Mouse (Mus musculus) heart, postnatal 0 days (tissue): ENCODE data around the gene Tmbim6. TPM values are rescaled to one million over a fixed set of nuclear protein-coding genes. Genes with fewer than 3 reads are reported as not detected.

Experiments used
- ATAC-seq: fragments of 200-750 bp; cut with Nextera tagmentation; 2 replicates; pipeline ENCODE4 v1.8.0; 2017; ENCODE audit warnings: low read depth, moderate number of reproducible peaks, moderate library complexity; ENCODE audit not compliant: insufficient read depth
- DNase-seq: peaks from one replicate; pipeline ENCODE4 v3.0.0-alpha.2; 2016; ENCODE audit warnings: low spot score
- H3K27ac ChIP-seq: fragments of 300-500 bp; sonication (generic); 2 replicates; pipeline ENCODE4 v1.5.1; 2014; ENCODE audit warnings: low read depth, mild to moderate bottlenecking
- H3K27me3 ChIP-seq: fragments of 300-500 bp; sonication (generic); 2 replicates; pipeline ENCODE4 v1.6.1; 2014; ENCODE audit warnings: low read length, mixed read lengths; ENCODE audit not compliant: control insufficient read depth, insufficient read depth
- H3K36me3 ChIP-seq: fragments of 300-500 bp; sonication (generic); replicated peaks from 2 replicates; pipeline ENCODE4 v1.6.1; 2014; ENCODE audit warnings: low read length, mixed read lengths; ENCODE audit not compliant: control insufficient read depth, insufficient read depth
- H3K4me1 ChIP-seq: fragments of 300-500 bp; sonication (generic); 2 replicates; pipeline ENCODE4 v1.6.1; 2014; ENCODE audit warnings: antibody characterized with exemption; ENCODE audit not compliant: control insufficient read depth, insufficient read depth
- H3K4me2 ChIP-seq: fragments of 300-500 bp; sonication (generic); 2 replicates; pipeline ENCODE4 v1.6.1; 2014; ENCODE audit warnings: low read depth, mild to moderate bottlenecking, low read length, moderate library complexity
- H3K4me3 ChIP-seq: fragments of 300-500 bp; sonication (generic); 2 replicates; pipeline ENCODE4 v1.5.1; 2014; ENCODE audit warnings: low read depth, low read length
- H3K9ac ChIP-seq: fragments of 300-500 bp; sonication (generic); replicated peaks from 2 replicates; pipeline ENCODE4 v1.6.1; 2014; ENCODE audit warnings: low read depth, low read length, mixed read lengths
- H3K9me3 ChIP-seq: fragments of 300-500 bp; sonication (generic); replicated peaks from 2 replicates; pipeline ENCODE4 v1.6.1; 2016; ENCODE audit warnings: low read length; ENCODE audit not compliant: control insufficient read depth
- CTCF ChIP-seq: IDR thresholded peaks from 2 replicates; pipeline ENCODE4 v1.5.1; 2016; ENCODE audit warnings: antibody characterized with exemption, control low read depth, low read depth
- EP300 ChIP-seq: IDR thresholded peaks from 2 replicates; pipeline ENCODE4 v1.6.1; 2016; ENCODE audit warnings: antibody characterized with exemption, low read depth
- WGBS: fragments of 180-500 bp; shearing (Covaris S2); extraction: QIAGEN DNeasy Blood & Tissue Kit; methylation state at CpG from one replicate; pipeline ENCODE4 v1.1.7; 2014; 5-methylcytosine and 5-hydroxymethylcytosine counted together
- polyA plus RNA-seq: library from polyadenylated mRNA; unstranded; fragments of >200 nt; fragmentation: Nextera tagmentation; extraction: Ambion mirVana; gene quantifications from 2 replicates; pipeline ENCODE4 v1.2.1, GENCODE M21; 2015
- total RNA-seq: library from RNA; depleted of rRNA; stranded (reverse); fragments of >200 nt; gene quantifications from 2 replicates; pipeline ENCODE4 v1.2.3, GENCODE M21; 2014; ENCODE audit warnings: low replicate concordance

The Tmbim6 gene
- total and polyA plus RNA-seq, 2 experiments from 2014 or later = 188 to 190 TPM

DNA sequence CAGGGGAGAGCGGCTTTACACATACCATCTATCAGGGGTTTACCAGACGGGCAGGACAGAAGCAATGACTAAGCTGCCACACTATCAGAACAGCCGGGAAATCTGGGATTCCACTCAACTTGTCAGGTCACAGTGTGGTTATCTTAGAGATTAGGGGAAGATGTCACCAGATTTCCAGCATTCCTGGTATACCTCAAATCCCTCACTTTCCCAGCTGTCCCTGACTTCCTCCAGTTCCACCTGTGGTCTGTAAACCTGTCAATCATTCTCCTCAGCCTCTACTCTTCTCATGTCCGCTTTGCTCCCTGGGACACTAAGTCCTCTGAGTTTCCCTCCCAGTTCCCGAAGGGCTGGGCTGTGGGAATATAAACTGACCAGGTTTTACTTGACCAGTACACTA is 40.4 kb upstream of the Tmbim6 start:
- H3K4me1 ChIP-seq = peaks cover 21% of the 10 kb centered on the region
- no peak overlapping the region for H3K27ac ChIP-seq
- H3K4me3 ChIP-seq = no peak overlapping the region
- H3K36me3 ChIP-seq = no peaks in the 10 kb centered on the region
- WGBS = 40% methylated on average over 5 of the region's 5 CpGs
- TF ChIP-seq EP300 = no peak
- no peak for TF ChIP-seq CTCF
- DNase-seq (no peak), ATAC-seq (no peak)
- no peak overlapping the region for H3K4me2 ChIP-seq
- H3K27me3 ChIP-seq = no peaks in the 10 kb centered on the region
- H3K9ac ChIP-seq = no peak overlapping the region
- H3K9me3 ChIP-seq = no peaks in the 10 kb centered on the region

DNA sequence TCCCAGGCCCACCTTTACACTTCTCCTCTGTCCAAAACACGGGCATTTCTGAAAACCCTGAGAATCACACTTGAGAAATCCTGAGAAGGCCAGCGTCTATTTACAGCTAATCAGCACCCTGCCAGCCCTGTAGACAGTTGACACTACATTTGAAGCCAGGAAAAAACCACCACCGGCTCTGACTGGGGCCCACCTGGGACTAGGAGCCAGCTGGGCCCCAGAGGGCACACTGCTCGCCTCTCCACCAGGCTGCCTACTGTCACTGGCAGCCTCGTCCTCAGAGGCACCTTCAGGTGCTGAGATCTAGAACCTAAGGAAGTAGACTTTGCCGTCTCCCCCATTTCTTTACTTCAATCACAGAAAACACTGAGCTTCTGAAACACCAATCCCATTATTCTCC is 37.0 kb upstream of the Tmbim6 start:
- Histone ChIP-seq H3K27me3 (no peaks in the 10 kb centered on the region), H3K9ac (no peak overlapping the region), H3K9me3 (no peaks in the 10 kb centered on the region), H3K4me2 (no peak overlapping the region), H3K4me3 (no peak overlapping the region), H3K4me1 (peaks cover 22% of the 10 kb centered on the region), H3K36me3 (no peaks in the 10 kb centered on the region), H3K27ac (peak overlapping the region; percentile 71)
- ATAC-seq = no peak
- 32% methylated on average over 6 of the region's 6 CpGs for WGBS
- no peak for TF ChIP-seq CTCF
- no peak for TF ChIP-seq EP300
- no peak for DNase-seq

DNA sequence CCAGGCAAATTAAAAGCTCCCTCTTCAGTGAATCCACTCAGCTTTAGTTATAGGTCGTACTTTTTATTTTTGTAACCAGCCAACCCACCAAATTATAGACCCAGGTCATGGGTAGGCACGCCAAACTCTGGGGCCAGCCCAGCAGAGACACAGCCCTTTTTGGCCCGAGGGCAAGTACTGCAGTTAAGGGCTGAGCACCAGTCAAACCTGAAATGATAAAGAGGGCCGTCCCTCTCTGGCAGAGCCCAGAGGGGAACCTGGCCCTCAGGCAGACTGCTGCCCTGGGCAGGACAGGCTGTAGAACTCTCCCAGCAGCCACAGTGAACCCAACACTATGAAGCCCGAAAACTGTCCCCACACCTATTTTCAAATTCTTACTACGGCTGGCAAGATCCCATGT is 36.2 kb upstream of the Tmbim6 start:
- WGBS = 37% methylated on average over 6 of the region's 6 CpGs
- H3K27ac ChIP-seq = peak overlapping the region; percentile 74
- DNase-seq = no peak
- H3K36me3 ChIP-seq = no peaks in the 10 kb centered on the region
- no peak overlapping the region for H3K4me2 ChIP-seq
- no peaks in the 10 kb centered on the region for H3K27me3 ChIP-seq
- ATAC-seq = peak; percentile 59
- TF ChIP-seq EP300 (no peak), CTCF (no peak)
- H3K9me3 ChIP-seq = no peaks in the 10 kb centered on the region
- no peak overlapping the region for H3K9ac ChIP-seq
- peaks cover 22% of the 10 kb centered on the region for H3K4me1 ChIP-seq
- H3K4me3 ChIP-seq = no peak overlapping the region

DNA sequence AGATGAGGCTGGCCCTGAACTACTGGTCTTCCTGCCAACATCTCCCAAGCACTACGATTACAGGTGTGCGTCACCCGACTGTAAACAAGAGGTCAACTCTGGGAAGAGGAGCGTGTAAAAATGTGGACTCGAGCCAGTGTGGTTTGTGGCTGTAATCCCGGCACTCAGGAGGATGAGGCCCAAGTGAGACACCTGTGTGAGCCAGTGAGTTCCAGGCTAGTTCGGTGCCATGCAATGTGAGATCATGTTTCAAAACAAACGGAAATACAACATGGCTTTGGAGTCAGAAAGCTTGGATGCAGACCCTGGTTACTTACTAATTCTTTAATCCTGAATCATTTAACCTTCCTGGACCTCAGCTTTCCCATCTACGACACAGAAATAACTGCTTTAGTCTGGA is 33.7 kb upstream of the Tmbim6 start:
- Histone ChIP-seq H3K4me2 (no peak overlapping the region), H3K9ac (no peak overlapping the region), H3K9me3 (no peaks in the 10 kb centered on the region), H3K36me3 (no peaks in the 10 kb centered on the region), H3K27ac (no peak overlapping the region), H3K4me1 (peaks cover 25% of the 10 kb centered on the region), H3K4me3 (no peak overlapping the region), H3K27me3 (no peaks in the 10 kb centered on the region)
- 84% methylated on average over 9 of the region's 9 CpGs for WGBS
- DNase-seq (no peak), ATAC-seq (no peak)
- TF ChIP-seq EP300 (no peak), CTCF (no peak)

DNA sequence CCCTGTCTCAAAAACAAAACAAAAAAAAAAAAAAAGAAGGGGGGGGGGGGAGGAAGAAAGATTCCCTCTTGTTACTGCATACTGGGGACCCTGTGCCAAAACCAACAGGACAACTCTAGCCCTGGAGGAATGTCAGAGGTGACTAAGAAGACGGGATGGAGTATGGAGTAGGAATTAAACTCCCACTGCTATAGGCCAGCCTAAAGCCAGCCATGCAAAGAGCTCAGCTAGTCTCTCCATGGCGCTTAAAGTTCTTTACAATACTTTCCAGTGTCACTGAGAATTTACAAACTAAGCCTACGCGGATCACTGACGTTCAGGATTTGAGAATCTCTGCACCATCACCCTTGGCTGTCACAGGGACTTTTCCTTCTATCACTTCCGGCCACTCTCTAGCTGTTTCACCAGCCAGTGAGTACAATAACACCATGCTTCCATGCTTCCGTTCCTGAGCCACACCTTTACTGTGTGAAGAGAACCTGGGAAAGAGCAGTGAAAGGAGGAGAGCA is 28.6 kb upstream of the Tmbim6 start:
- H3K9me3 ChIP-seq = no peaks in the 10 kb centered on the region
- H3K27ac ChIP-seq = peak overlapping the region; percentile 60
- H3K27me3 ChIP-seq = no peaks in the 10 kb centered on the region
- H3K4me3 ChIP-seq = no peak overlapping the region
- ATAC-seq = no peak
- no peak for DNase-seq
- 0 out of 2 replicates have a peak overlapping the region, but pooled peaks have one; percentile 20 for H3K9ac ChIP-seq
- no peak overlapping the region for H3K4me2 ChIP-seq
- H3K36me3 ChIP-seq = no peaks in the 10 kb centered on the region
- 67% methylated on average over 7 of the region's 7 CpGs for WGBS
- TF ChIP-seq EP300 = no peak
- no peak for TF ChIP-seq CTCF
- H3K4me1 ChIP-seq = peaks cover 14% of the 10 kb centered on the region

DNA sequence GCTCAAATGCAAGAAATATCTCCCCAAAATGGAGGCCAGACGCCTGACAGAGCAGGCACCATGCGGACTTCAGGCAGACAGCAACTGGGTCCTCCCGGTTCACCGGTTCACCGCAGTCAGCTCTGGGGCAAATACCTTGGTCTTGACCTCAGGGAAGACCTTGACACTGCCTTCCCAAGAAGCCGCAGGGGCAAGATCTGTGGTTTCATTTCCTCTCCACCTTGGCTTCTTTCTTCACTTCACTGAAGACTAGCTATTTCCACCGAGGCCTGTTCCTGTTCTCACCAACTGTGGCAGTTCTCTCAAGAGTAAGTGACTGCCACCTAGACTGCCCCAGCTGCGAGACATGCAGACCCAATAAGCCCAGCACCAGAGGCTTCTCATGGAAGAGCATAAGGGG is 27.8 kb upstream of the Tmbim6 start:
- Histone ChIP-seq H3K4me2 (peak overlapping the region; percentile 23; the same call in 1 of the 2 replicates), H3K27ac (peak overlapping the region; percentile 60), H3K9ac (0 out of 2 replicates have a peak overlapping the region, but pooled peaks have one; percentile 20), H3K36me3 (no peaks in the 10 kb centered on the region), H3K9me3 (no peaks in the 10 kb centered on the region), H3K4me3 (no peak overlapping the region), H3K27me3 (no peaks in the 10 kb centered on the region), H3K4me1 (peaks cover 14% of the 10 kb centered on the region)
- TF ChIP-seq EP300 (no peak), CTCF (no peak)
- 61% methylated on average over 8 of the region's 8 CpGs for WGBS
- DNase-seq = no peak
- ATAC-seq = no peak
